Mouse (Mus musculus): ENCODE data around the gene Msi2. TPM values are rescaled to one million over a fixed set of nuclear protein-coding genes. Genes with fewer than 3 reads are reported as not detected.

Gene Msi2
- polyA plus RNA-seq, 1 experiment from 2014 or later: 17.9 TPM

GRCm38 (mm10) chr11:88541666-88542639, 176.4 kb downstream of the Msi2 start:
- Histone ChIP-seq H3K36me3 (ENCODE audit: control insufficient read depth, insufficient read depth, low read length) (no peaks in the 10 kb centered on the region), H3K4me1 (ENCODE audit: control insufficient read depth, insufficient read depth, low read length) (peaks cover 28% of the 10 kb centered on the region; the same call in 1 of the 2 replicates)

DNA sequence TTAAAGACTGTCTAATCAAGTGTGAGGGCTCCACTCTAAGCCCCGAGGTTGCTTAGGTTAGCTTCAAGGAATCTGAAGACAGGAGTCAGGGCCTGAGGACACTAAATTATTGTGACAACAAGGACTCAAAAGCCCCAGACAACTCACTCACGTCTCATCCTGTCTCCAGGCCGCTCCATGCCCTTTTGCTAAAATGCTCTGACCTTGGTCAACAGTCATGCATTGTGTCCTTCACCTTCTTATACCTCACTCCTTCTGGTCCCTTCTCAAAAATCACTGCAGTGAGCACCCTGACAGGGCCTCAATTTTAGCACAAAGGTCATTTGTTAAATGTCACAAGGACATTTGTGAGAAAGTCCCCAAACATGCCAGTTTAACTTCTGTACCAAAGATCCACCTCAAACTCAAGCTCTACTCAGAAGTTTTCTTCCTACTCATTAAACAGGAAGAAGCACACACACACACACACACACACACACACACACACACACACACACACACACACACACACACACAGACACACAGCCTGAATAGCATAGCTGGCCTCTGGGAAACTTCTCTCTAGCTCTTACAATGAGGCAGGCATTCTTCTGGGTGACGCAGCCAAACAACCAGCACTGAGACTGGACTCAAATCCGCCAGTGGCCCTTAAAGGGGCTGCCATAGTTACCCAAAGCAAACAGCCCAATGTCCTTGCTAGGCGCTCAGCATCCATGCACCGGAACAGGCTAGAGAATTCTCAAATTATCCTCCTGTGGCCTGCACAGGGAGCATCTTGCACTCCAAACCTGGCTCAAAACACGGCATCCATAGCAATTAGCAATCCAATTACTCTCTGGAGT, 178.5 kb downstream of the Msi2 start:
- Histone ChIP-seq H3K4me1 (ENCODE audit: control insufficient read depth, insufficient read depth, low read length) (peaks cover 27% of the 10 kb centered on the region; the same call in 1 of the 2 replicates), H3K27me3 (ENCODE audit: control insufficient read depth, insufficient read depth, low read length) (no peaks in the 10 kb centered on the region), H3K4me2 (replicated peaks; ENCODE audit: low read depth, low read length) (no peak overlapping the region), H3K27ac (ENCODE audit: low read length) (no peak overlapping the region), H3K36me3 (ENCODE audit: control insufficient read depth, insufficient read depth, low read length) (no peaks in the 10 kb centered on the region), H3K9me3 (ENCODE audit: control insufficient read depth, low read depth, low read length) (no peaks in the 10 kb centered on the region), H3K4me3 (ENCODE audit: low read depth, low read length) (no peak overlapping the region), H3K9ac (replicated peaks; ENCODE audit: low read depth, low read length) (no peak overlapping the region)
- 61% methylated on average over 8 of the region's 8 CpGs for WGBS
- ATAC-seq (ENCODE audit: insufficient number of reproducible peaks, insufficient read depth, low FRiP score, low read depth): no peak

More at GRCm38 (mm10) chr11:88541666-88542639, 176.4 kb downstream of the Msi2 start:
- no peak overlapping the region for H3K4me2 ChIP-seq (replicated peaks; ENCODE audit: low read depth, low read length)
- WGBS: 74% methylated on average over 15 of the region's 15 CpGs
- no peaks in the 10 kb centered on the region for H3K9me3 ChIP-seq (ENCODE audit: control insufficient read depth, low read depth, low read length)
- no peaks in the 10 kb centered on the region for H3K27me3 ChIP-seq (ENCODE audit: control insufficient read depth, insufficient read depth, low read length)
- H3K27ac ChIP-seq (ENCODE audit: low read length): 0 out of 2 replicates have a peak overlapping the region, but pooled peaks have one; percentile 15
- no peak overlapping the region for H3K9ac ChIP-seq (replicated peaks; ENCODE audit: low read depth, low read length)
- no peak for ATAC-seq (ENCODE audit: insufficient number of reproducible peaks, insufficient read depth, low FRiP score, low read depth)
- H3K4me3 ChIP-seq (ENCODE audit: low read depth, low read length): no peak overlapping the region

GRCm38 (mm10) chr11:88538710-88539340, 179.5 kb downstream of the Msi2 start:
- Histone ChIP-seq H3K36me3 (ENCODE audit: control insufficient read depth, insufficient read depth, low read length) (no peaks in the 10 kb centered on the region), H3K9me3 (ENCODE audit: control insufficient read depth, low read depth, low read length) (no peaks in the 10 kb centered on the region), H3K4me2 (replicated peaks; ENCODE audit: low read depth, low read length) (no peak overlapping the region), H3K27me3 (ENCODE audit: control insufficient read depth, insufficient read depth, low read length) (no peaks in the 10 kb centered on the region), H3K4me3 (ENCODE audit: low read depth, low read length) (no peak overlapping the region), H3K4me1 (ENCODE audit: control insufficient read depth, insufficient read depth, low read length) (peaks cover 34% of the 10 kb centered on the region), H3K27ac (ENCODE audit: low read length) (no peak overlapping the region), H3K9ac (replicated peaks; ENCODE audit: low read depth, low read length) (no peak overlapping the region)
- WGBS: 80% methylated on average over 13 of the region's 13 CpGs
- no peak for ATAC-seq (ENCODE audit: insufficient number of reproducible peaks, insufficient read depth, low FRiP score, low read depth)

- H3K4me1 ChIP-seq (ENCODE audit: control insufficient read depth, insufficient read depth, low read length): peaks cover 25% of the 10 kb centered on the region
- WGBS: 69% methylated on average over 7 of the region's 7 CpGs
- H3K27ac ChIP-seq (ENCODE audit: low read length): no peak overlapping the region
These were observed 181.0 kb downstream of the Msi2 start for GRCm38 (mm10) chr11:88537344-88537743.

DNA sequence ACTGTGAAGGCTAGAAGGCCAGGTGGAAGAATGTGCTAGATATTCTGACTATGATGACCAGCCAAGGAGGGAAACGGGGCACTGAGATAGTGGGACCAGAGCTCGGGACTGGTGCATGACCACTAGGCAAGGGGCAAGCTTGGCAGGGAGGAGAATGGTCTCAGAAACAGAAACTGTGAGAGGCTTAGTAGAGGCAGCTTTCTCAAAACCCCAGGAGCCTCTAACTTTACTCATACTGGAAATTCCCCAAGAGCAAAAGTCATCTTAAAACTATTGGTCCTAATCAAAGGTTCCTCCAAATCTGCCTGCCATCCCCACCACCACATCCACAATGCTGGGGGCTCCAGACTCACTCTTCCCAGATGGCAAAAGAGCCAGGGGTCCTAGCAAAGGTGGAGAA, 181.5 kb downstream of the Msi2 start:
- WGBS: 90% methylated on average over 2 of the region's 2 CpGs
- Histone ChIP-seq H3K4me1 (ENCODE audit: control insufficient read depth, insufficient read depth, low read length) (peaks cover 21% of the 10 kb centered on the region), H3K9ac (replicated peaks; ENCODE audit: low read depth, low read length) (no peak overlapping the region), H3K36me3 (ENCODE audit: control insufficient read depth, insufficient read depth, low read length) (no peaks in the 10 kb centered on the region), H3K27me3 (ENCODE audit: control insufficient read depth, insufficient read depth, low read length) (no peaks in the 10 kb centered on the region), H3K9me3 (ENCODE audit: control insufficient read depth, low read depth, low read length) (no peaks in the 10 kb centered on the region), H3K27ac (ENCODE audit: low read length) (no peak overlapping the region), H3K4me3 (ENCODE audit: low read depth, low read length) (no peak overlapping the region), H3K4me2 (replicated peaks; ENCODE audit: low read depth, low read length) (no peak overlapping the region)
- ATAC-seq (ENCODE audit: insufficient number of reproducible peaks, insufficient read depth, low FRiP score, low read depth): no peak

More at GRCm38 (mm10) chr11:88537344-88537743, 181.0 kb downstream of the Msi2 start:
- no peaks in the 10 kb centered on the region for H3K36me3 ChIP-seq (ENCODE audit: control insufficient read depth, insufficient read depth, low read length)
- H3K9ac ChIP-seq (replicated peaks; ENCODE audit: low read depth, low read length): no peak overlapping the region
- no peak overlapping the region for H3K4me3 ChIP-seq (ENCODE audit: low read depth, low read length)
- no peak overlapping the region for H3K4me2 ChIP-seq (replicated peaks; ENCODE audit: low read depth, low read length)
- no peaks in the 10 kb centered on the region for H3K27me3 ChIP-seq (ENCODE audit: control insufficient read depth, insufficient read depth, low read length)
- H3K9me3 ChIP-seq (ENCODE audit: control insufficient read depth, low read depth, low read length): no peaks in the 10 kb centered on the region
- no peak for ATAC-seq (ENCODE audit: insufficient number of reproducible peaks, insufficient read depth, low FRiP score, low read depth)

DNA sequence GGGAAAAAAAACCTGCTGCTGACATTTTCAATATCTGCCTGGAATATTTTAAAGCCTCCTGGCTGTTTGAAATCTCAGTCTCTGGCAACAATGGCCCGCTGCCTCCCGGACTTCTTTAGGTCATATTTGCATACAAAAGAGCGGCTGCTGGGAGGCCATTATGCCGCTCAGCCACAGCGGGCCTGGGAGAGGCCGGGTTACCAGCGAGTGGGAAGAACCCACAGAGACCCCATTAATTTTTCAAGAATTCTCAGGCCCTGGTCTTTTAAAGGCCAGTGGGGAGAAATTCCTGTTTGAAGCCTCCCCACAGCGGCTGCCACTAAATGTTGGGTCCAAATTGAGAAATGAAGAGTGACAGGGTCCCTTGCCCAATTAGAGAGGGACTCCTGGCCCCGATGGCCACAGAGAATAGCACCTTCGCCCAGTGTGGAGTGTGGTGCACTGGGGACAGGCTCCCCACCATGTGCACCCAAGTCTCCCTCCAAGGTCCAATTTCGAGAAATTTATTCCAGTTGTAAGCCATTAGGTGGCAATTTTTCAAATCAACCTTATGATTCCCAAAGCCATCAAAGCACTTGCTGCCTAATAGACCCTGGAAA, 183.9 kb downstream of the Msi2 start:
- no peak overlapping the region for H3K27ac ChIP-seq (ENCODE audit: low read length)
- peaks cover 18% of the 10 kb centered on the region for H3K4me1 ChIP-seq (ENCODE audit: control insufficient read depth, insufficient read depth, low read length)
- no peak overlapping the region for H3K4me2 ChIP-seq (replicated peaks; ENCODE audit: low read depth, low read length)
- H3K27me3 ChIP-seq (ENCODE audit: control insufficient read depth, insufficient read depth, low read length): no peaks in the 10 kb centered on the region
- 30% methylated on average over 11 of the region's 11 CpGs for WGBS
- no peaks in the 10 kb centered on the region for H3K9me3 ChIP-seq (ENCODE audit: control insufficient read depth, low read depth, low read length)
- no peak overlapping the region for H3K9ac ChIP-seq (replicated peaks; ENCODE audit: low read depth, low read length)
- no peak for ATAC-seq (ENCODE audit: insufficient number of reproducible peaks, insufficient read depth, low FRiP score, low read depth)
- no peak overlapping the region for H3K4me3 ChIP-seq (ENCODE audit: low read depth, low read length)
- no peaks in the 10 kb centered on the region for H3K36me3 ChIP-seq (ENCODE audit: control insufficient read depth, insufficient read depth, low read length)

DNA sequence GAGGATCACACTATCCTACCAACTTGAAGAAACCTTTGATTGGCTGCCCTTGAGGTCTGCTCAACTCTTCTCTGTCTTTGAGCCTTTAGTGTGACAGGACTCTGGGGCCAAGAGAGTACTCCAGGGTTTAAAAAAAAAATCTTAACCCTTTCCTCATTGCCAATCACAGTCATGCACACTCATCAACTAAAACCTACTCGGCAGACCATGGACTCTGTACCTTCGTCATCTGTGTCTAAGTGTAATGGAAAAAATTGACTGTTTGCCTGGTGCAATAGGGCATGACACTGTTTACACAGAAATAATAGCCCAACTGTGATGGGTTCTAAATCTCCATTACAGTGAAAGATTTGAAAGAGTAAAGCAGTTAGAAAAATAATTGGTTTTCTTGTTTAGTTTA, 186.3 kb downstream of the Msi2 start:
- H3K36me3 ChIP-seq (ENCODE audit: control insufficient read depth, insufficient read depth, low read length): no peaks in the 10 kb centered on the region
- H3K4me1 ChIP-seq (ENCODE audit: control insufficient read depth, insufficient read depth, low read length): peaks cover 35% of the 10 kb centered on the region
- no peaks in the 10 kb centered on the region for H3K9me3 ChIP-seq (ENCODE audit: control insufficient read depth, low read depth, low read length)
- no peak overlapping the region for H3K4me3 ChIP-seq (ENCODE audit: low read depth, low read length)
- H3K9ac ChIP-seq (replicated peaks; ENCODE audit: low read depth, low read length): no peak overlapping the region
- H3K27me3 ChIP-seq (ENCODE audit: control insufficient read depth, insufficient read depth, low read length): no peaks in the 10 kb centered on the region
- WGBS: 53% methylated on average over 2 of the region's 2 CpGs
- H3K27ac ChIP-seq (ENCODE audit: low read length): no peak overlapping the region
- H3K4me2 ChIP-seq (replicated peaks; ENCODE audit: low read depth, low read length): no peak overlapping the region
- ATAC-seq (ENCODE audit: insufficient number of reproducible peaks, insufficient read depth, low FRiP score, low read depth): no peak

- Histone ChIP-seq H3K4me2 (replicated peaks; ENCODE audit: low read depth, low read length) (no peak overlapping the region), H3K27ac (ENCODE audit: low read length) (no peak overlapping the region), H3K9me3 (ENCODE audit: control insufficient read depth, low read depth, low read length) (no peaks in the 10 kb centered on the region), H3K4me1 (ENCODE audit: control insufficient read depth, insufficient read depth, low read length) (peaks cover 51% of the 10 kb centered on the region), H3K36me3 (ENCODE audit: control insufficient read depth, insufficient read depth, low read length) (no peaks in the 10 kb centered on the region), H3K9ac (replicated peaks; ENCODE audit: low read depth, low read length) (no peak overlapping the region), H3K4me3 (ENCODE audit: low read depth, low read length) (no peak overlapping the region), H3K27me3 (ENCODE audit: control insufficient read depth, insufficient read depth, low read length) (no peaks in the 10 kb centered on the region)
- WGBS: 79% methylated on average over 4 of the region's 4 CpGs
- no peak for ATAC-seq (ENCODE audit: insufficient number of reproducible peaks, insufficient read depth, low FRiP score, low read depth)
These were observed 188.3 kb downstream of the Msi2 start for GRCm38 (mm10) chr11:88530032-88530431.

Measured in stomach, embryonic 14.5 days (tissue).